Mouse (Mus musculus) heart, embryonic 14.5 days (tissue): Measurements from ENCODE around the gene Itpr3. TPM values are rescaled to one million over a fixed set of nuclear protein-coding genes. Genes with fewer than 3 reads are reported as not detected.

ENCODE experiments used
- ATAC-seq: fragments of 200-750 bp; cut with Nextera tagmentation; 2 replicates; pipeline ENCODE4 v1.8.0; 2017; ENCODE audit warnings: low read depth, moderate TSS enrichment; ENCODE audit not compliant: insufficient number of reproducible peaks, insufficient read depth, low FRiP score
- H3K27ac ChIP-seq, 2 experiments: fragments of 200-500 bp in 1 of 2; fragments of 300-500 bp in 1 of 2; sonication (generic) in 1 of 2; replicated peaks in 1 of 2; 2 replicates each; pipeline ENCODE4 v1.5.1; 2012 to 2014; ENCODE audit warnings: low read depth in 2 of 2, low read length in 2 of 2, control low read depth in 1 of 2, mild to moderate bottlenecking in 1 of 2, mixed read lengths in 1 of 2; ENCODE audit not compliant: control insufficient read depth in 1 of 2, insufficient read depth in 1 of 2
- H3K27me3 ChIP-seq: fragments of 300-500 bp; sonication (generic); 2 replicates; pipeline ENCODE4 v1.6.1; 2014; ENCODE audit warnings: mild to moderate bottlenecking, low read length, control low read depth; ENCODE audit not compliant: control insufficient read depth, insufficient read depth
- H3K36me3 ChIP-seq: fragments of 300-500 bp; sonication (generic); 2 replicates; pipeline ENCODE4 v1.6.1; 2014; ENCODE audit warnings: mild to moderate bottlenecking, control low read depth, low read length, mixed read lengths; ENCODE audit not compliant: control insufficient read depth, insufficient read depth
- H3K4me1 ChIP-seq, 2 experiments: fragments of 200-500 bp in 1 of 2; fragments of 300-500 bp in 1 of 2; sonication (generic) in 1 of 2; 2 replicates each; pipeline ENCODE4 v1.6.1; 2012 to 2014; ENCODE audit warnings: low read length in 2 of 2, control low read depth in 1 of 2, mixed read lengths in 1 of 2; ENCODE audit not compliant: control insufficient read depth in 2 of 2, insufficient read depth in 2 of 2
- H3K4me2 ChIP-seq: fragments of 300-500 bp; sonication (generic); 2 replicates; pipeline ENCODE4 v1.6.1; 2014; ENCODE audit warnings: mild to moderate bottlenecking, low read length
- H3K4me3 ChIP-seq, 2 experiments: fragments of 200-500 bp in 1 of 2; fragments of 300-500 bp in 1 of 2; sonication (generic) in 1 of 2; 2 replicates each; pipeline ENCODE4 v1.5.1; 2012 to 2014; ENCODE audit warnings: low read length in 2 of 2, mild to moderate bottlenecking in 2 of 2, control low read depth in 1 of 2, low read depth in 1 of 2, moderate library complexity in 1 of 2; ENCODE audit not compliant: control insufficient read depth in 1 of 2, insufficient read depth in 1 of 2
- H3K9ac ChIP-seq: fragments of 300-500 bp; sonication (generic); 2 replicates; pipeline ENCODE4 v1.6.1; 2014; ENCODE audit warnings: mild to moderate bottlenecking, low read length
- H3K9me3 ChIP-seq: fragments of 300-500 bp; sonication (generic); 2 replicates; pipeline ENCODE4 v1.6.1; 2016; ENCODE audit warnings: low read length, control low read depth; ENCODE audit not compliant: control insufficient read depth
- WGBS: fragments of 180-500 bp; shearing (Covaris S2); extraction: QIAGEN DNeasy Blood & Tissue Kit; methylation state at CpG from one replicate; pipeline ENCODE4 v1.1.7; 2014; 5-methylcytosine and 5-hydroxymethylcytosine counted together
- polyA plus RNA-seq: library from polyadenylated mRNA; unstranded; fragments of >200 nt; fragmentation: Nextera tagmentation; extraction: Ambion mirVana; gene quantifications from 2 replicates; pipeline ENCODE4 v1.2.1, GENCODE M21; 2014

Gene Itpr3
- polyA plus RNA-seq, 1 experiment from 2014 or later: 1.7 TPM

- no peaks in the 10 kb centered on the region for H3K36me3 ChIP-seq
- 88% methylated on average over 3 of the region's 3 CpGs for WGBS
- H3K27ac ChIP-seq: no peak overlapping the region
- H3K27me3 ChIP-seq: no peaks in the 10 kb centered on the region; the same call in 1 of the 2 replicates
- no peak overlapping the region for H3K9ac ChIP-seq
- ATAC-seq: no peak
- H3K9me3 ChIP-seq: no peaks in the 10 kb centered on the region
- H3K4me3 ChIP-seq: no peak overlapping the region
- H3K4me2 ChIP-seq: no peak overlapping the region
- H3K4me1 ChIP-seq: peaks cover 12 to 14% of the 10 kb centered on the region in 2 experiments; a peak in 3 of 4 replicates
These were observed 4.6 kb downstream of the Itpr3 start for GRCm38 (mm10) chr17:27061727-27062126.

- H3K4me1 ChIP-seq: peaks cover 9 to 14% of the 10 kb centered on the region in 2 experiments; a peak in 3 of 4 replicates
- WGBS: 97% methylated on average over 7 of the region's 7 CpGs
- H3K9ac ChIP-seq: no peak overlapping the region
These were observed 5.6 kb downstream of the Itpr3 start for GRCm38 (mm10) chr17:27062684-27063083.

GRCm38 (mm10) chr17:27063717-27064116 is 6.6 kb downstream of the Itpr3 start:
- Histone ChIP-seq H3K27me3 (no peaks in the 10 kb centered on the region), H3K9ac (no peak overlapping the region; the same call in 1 of the 2 replicates), H3K4me2 (no peak overlapping the region), H3K36me3 (no peaks in the 10 kb centered on the region), H3K4me3 (no peak overlapping the region), H3K27ac (no peak overlapping the region), H3K9me3 (no peaks in the 10 kb centered on the region), H3K4me1 (peaks cover 8 to 14% of the 10 kb centered on the region in 2 experiments; a peak in 3 of 4 replicates)
- WGBS: 34% methylated on average over 6 of the region's 6 CpGs
- ATAC-seq: peak; percentile 28; the same call in 1 of the 2 replicates

More at GRCm38 (mm10) chr17:27062684-27063083, 5.6 kb downstream of the Itpr3 start:
- Histone ChIP-seq H3K27ac (no peak overlapping the region), H3K9me3 (no peaks in the 10 kb centered on the region), H3K4me3 (no peak overlapping the region), H3K4me2 (no peak overlapping the region), H3K36me3 (no peaks in the 10 kb centered on the region), H3K27me3 (no peaks in the 10 kb centered on the region; the same call in 1 of the 2 replicates)
- ATAC-seq: no peak

GRCm38 (mm10) chr17:27064195-27064594 is 7.1 kb downstream of the Itpr3 start:
- Histone ChIP-seq H3K4me3 (no peak overlapping the region), H3K9me3 (no peaks in the 10 kb centered on the region), H3K9ac (peak overlapping the region; percentile 30; the same call in 1 of the 2 replicates), H3K4me2 (no peak overlapping the region), H3K4me1 (peaks cover 8 to 14% of the 10 kb centered on the region in 2 experiments; a peak in 3 of 4 replicates), H3K27me3 (no peaks in the 10 kb centered on the region), H3K36me3 (no peaks in the 10 kb centered on the region), H3K27ac (no peak overlapping the region)
- ATAC-seq: no peak
- 65% methylated on average over 2 of the region's 2 CpGs for WGBS

GRCm38 (mm10) chr17:27066065-27066464 is 9.0 kb downstream of the Itpr3 start:
- H3K9ac ChIP-seq: no peak overlapping the region
- no peaks in the 10 kb centered on the region for H3K27me3 ChIP-seq
- H3K36me3 ChIP-seq: no peaks in the 10 kb centered on the region
- H3K4me3 ChIP-seq: no peak overlapping the region
- no peaks in the 10 kb centered on the region for H3K9me3 ChIP-seq
- ATAC-seq: no peak
- H3K27ac ChIP-seq: no peak overlapping the region
- H3K4me1 ChIP-seq: peaks cover 8 to 14% of the 10 kb centered on the region in 2 experiments; a peak in 3 of 4 replicates
- no peak overlapping the region for H3K4me2 ChIP-seq
- WGBS: 40% methylated on average over 7 of the region's 7 CpGs

- no peaks in the 10 kb centered on the region for H3K27me3 ChIP-seq
- no peak for ATAC-seq
- no peak overlapping the region for H3K4me2 ChIP-seq
- H3K9me3 ChIP-seq: no peaks in the 10 kb centered on the region
- no peaks in the 10 kb centered on the region for H3K36me3 ChIP-seq
- no peak overlapping the region for H3K9ac ChIP-seq
- H3K4me3 ChIP-seq: no peak overlapping the region
- no peak overlapping the region for H3K27ac ChIP-seq
- peaks cover 1 to 6% of the 10 kb centered on the region in 2 experiments; a peak in 2 of 4 replicates for H3K4me1 ChIP-seq
- 96% methylated on average over 4 of the region's 5 CpGs for WGBS
These were observed 12.0 kb downstream of the Itpr3 start for GRCm38 (mm10) chr17:27069071-27069470.

GRCm38 (mm10) chr17:27070913-27071312 is 13.8 kb downstream of the Itpr3 start:
- H3K4me2 ChIP-seq: no peak overlapping the region
- H3K9me3 ChIP-seq: no peaks in the 10 kb centered on the region
- ATAC-seq: no peak
- H3K4me3 ChIP-seq: no peak overlapping the region
- no peaks in the 10 kb centered on the region for H3K27me3 ChIP-seq
- WGBS: 88% methylated on average over 7 of the region's 7 CpGs
- no peak overlapping the region for H3K27ac ChIP-seq
- H3K4me1 ChIP-seq: peaks cover 3 to 11% of the 10 kb centered on the region in 2 experiments; a peak in 2 of 4 replicates
- no peak overlapping the region for H3K9ac ChIP-seq
- no peaks in the 10 kb centered on the region for H3K36me3 ChIP-seq

GRCm38 (mm10) chr17:27071630-27072029 is 14.5 kb downstream of the Itpr3 start:
- Histone ChIP-seq H3K36me3 (no peaks in the 10 kb centered on the region), H3K9ac (no peak overlapping the region), H3K27me3 (no peaks in the 10 kb centered on the region), H3K27ac (no peak overlapping the region), H3K9me3 (no peaks in the 10 kb centered on the region), H3K4me1 (peaks cover 3 to 7% of the 10 kb centered on the region in 2 experiments; a peak in 1 of 4 replicates), H3K4me3 (no peak overlapping the region), H3K4me2 (no peak overlapping the region)
- WGBS: 60% methylated on average over 6 of the region's 6 CpGs
- no peak for ATAC-seq
